Mouse (Mus musculus): Measurements from ENCODE around the gene Cpa1. TPM values are rescaled to one million over a fixed set of nuclear protein-coding genes. Genes with fewer than 3 reads are reported as not detected.
A peak's percentile ranks its signal among the peaks of the same experiment; 100 is the strongest.

The Cpa1 gene
- total and polyA plus RNA-seq, 3 experiments: 0.14 to 0.21 TPM; not detected in 1

DNA sequence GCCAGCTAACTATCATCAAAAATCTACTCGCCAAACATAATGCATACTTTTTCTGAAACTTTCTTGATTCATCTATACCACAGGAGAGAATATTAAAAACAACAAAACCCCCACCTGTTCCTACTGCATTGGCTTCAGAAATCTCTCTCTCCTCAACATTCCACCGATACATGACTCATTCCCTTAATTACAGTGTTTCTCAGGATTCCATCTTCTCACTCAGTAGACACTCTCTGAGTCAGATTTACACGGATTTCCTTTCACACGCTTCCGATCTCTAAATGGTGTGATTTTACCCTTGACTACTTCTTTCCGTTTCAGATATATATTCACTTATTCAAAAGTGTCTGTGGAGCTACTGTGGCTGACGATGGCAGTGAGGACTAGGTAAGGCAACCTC lies 48.2 kb downstream of the Cpa1 start:
- no peak for DNase-seq
- no peak overlapping the region for H3K27ac ChIP-seq
- peaks cover 3% of the 10 kb centered on the region; the same call in 1 of the 2 replicates for H3K4me1 ChIP-seq (ENCODE audit: control insufficient read depth, insufficient read depth, low read length)
- whole genome bisulfite sequencing: 76% methylated on average over 7 of the region's 7 CpGs
- H3K36me3 ChIP-seq (ENCODE audit: control insufficient read depth, insufficient read depth, low read length): no peaks in the 10 kb centered on the region
- H3K27me3 ChIP-seq (ENCODE audit: control insufficient read depth, insufficient read depth, low read length): no peaks in the 10 kb centered on the region
- H3K9ac ChIP-seq (ENCODE audit: low read depth, low read length): no peak overlapping the region
- intact Hi-C loops (cut with DNase I): no loop called here
- H3K79me2 ChIP-seq (replicated peaks; ENCODE audit: control insufficient read depth, insufficient read depth, low read length): no peaks in the 10 kb centered on the region
- no peak overlapping the region for H3K4me3 ChIP-seq
- TF ChIP-seq POLR2A (IDR thresholded peaks at IDR 0.05; ENCODE audit: insufficient read depth, low read depth, low read length) (no peak), EP300 (IDR thresholded peaks at IDR 0.05; ENCODE audit: insufficient read depth, low read depth, low read length) (no peak), CTCF (IDR thresholded peaks at IDR 0.05) (no peak)

GRCm38 (mm10) chr6:30692826-30693225 lies 53.8 kb downstream of the Cpa1 start:
- H3K79me2 ChIP-seq (replicated peaks; ENCODE audit: control insufficient read depth, insufficient read depth, low read length): no peaks in the 10 kb centered on the region
- no peak for TF ChIP-seq POLR2A (IDR thresholded peaks at IDR 0.05; ENCODE audit: insufficient read depth, low read depth, low read length)
- no peak for TF ChIP-seq EP300 (IDR thresholded peaks at IDR 0.05; ENCODE audit: insufficient read depth, low read depth, low read length)
- TF ChIP-seq CTCF (IDR thresholded peaks at IDR 0.05): no peak
- intact Hi-C loops (cut with DNase I): loop anchor here (5.0 to 10.0 kb wide), 2 partner anchors 156 to 1418 kb away; partner anchors contain the start of genes Fam71f2 and Hilpda
- H3K9ac ChIP-seq (ENCODE audit: low read depth, low read length): peak overlapping the region; percentile 84
- 81% methylated on average over 5 of the region's 5 CpGs for WGBS
- H3K27ac ChIP-seq: peak overlapping the region; percentile 95
- H3K4me1 ChIP-seq (ENCODE audit: control insufficient read depth, insufficient read depth, low read length): no peaks in the 10 kb centered on the region; the same call in 1 of the 2 replicates
- peak overlapping the region; percentile 84 for H3K4me3 ChIP-seq
- DNase-seq: no peak
- no peaks in the 10 kb centered on the region for H3K36me3 ChIP-seq (ENCODE audit: control insufficient read depth, insufficient read depth, low read length)
- no peaks in the 10 kb centered on the region for H3K27me3 ChIP-seq (ENCODE audit: control insufficient read depth, insufficient read depth, low read length)

DNA sequence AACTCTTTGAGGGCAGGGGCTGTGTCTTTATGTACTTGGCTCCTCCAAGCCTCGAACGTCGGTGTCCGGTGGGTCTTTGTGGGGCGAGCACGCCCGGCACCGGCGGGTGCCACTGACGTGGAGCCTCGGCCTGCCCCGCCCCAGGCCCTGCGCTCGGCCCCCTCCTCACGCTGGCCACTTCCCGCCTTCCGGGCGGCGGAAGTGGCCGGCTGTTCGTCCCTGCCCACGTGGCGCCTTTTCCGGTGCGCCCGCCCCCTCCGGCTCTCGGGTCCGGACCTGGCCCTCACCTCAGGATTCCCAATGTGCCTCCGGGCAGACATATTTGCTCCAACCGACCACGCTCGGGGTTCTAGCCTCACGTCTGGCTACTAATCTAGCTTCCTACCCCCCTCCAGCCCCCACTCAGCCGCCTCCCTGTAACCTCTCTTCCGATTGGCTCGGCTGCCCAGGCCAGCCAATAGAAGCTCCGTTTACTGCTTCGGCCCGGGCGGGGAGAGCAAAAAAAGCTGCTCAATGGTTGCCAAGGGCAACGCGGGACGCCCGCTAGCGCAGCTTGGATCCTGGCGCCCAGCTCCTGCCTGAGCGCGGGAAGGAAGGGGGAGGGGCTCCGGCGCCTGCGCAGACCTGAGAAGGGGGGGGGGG lies 54.5 kb downstream of the Cpa1 start, which contains the start of gene Cep41:
Cep41 (minus strand) TSS at position 400 of the 642 bp plus-strand sequence.
- H3K4me3 ChIP-seq: peak within 1 kb of the TSS; percentile 84
- 2% methylated on average over 50 of the region's 52 CpGs for WGBS
- no peaks in the 10 kb centered on the region; the same call in 1 of the 2 replicates for H3K4me1 ChIP-seq (ENCODE audit: control insufficient read depth, insufficient read depth, low read length)
- peak within 1 kb of the TSS; percentile 95 for H3K27ac ChIP-seq
- peak within 1 kb of the TSS; percentile 84 for H3K9ac ChIP-seq (ENCODE audit: low read depth, low read length)
- H3K27me3 ChIP-seq (ENCODE audit: control insufficient read depth, insufficient read depth, low read length): no peaks in the 10 kb centered on the region
- H3K36me3 ChIP-seq (ENCODE audit: control insufficient read depth, insufficient read depth, low read length): no peaks in the 10 kb centered on the region
- TF ChIP-seq POLR2A (IDR thresholded peaks at IDR 0.05; ENCODE audit: insufficient read depth, low read depth, low read length) (peak; percentile 38; the same call in 1 of the 2 replicates), CTCF (IDR thresholded peaks at IDR 0.05) (no peak)
- intact Hi-C loops (cut with DNase I): loop anchor here (5.0 to 10.0 kb wide), 2 partner anchors 156 to 1419 kb away; partner anchors contain the start of genes Fam71f2 and Hilpda
- no peaks in the 10 kb centered on the region for H3K79me2 ChIP-seq (replicated peaks; ENCODE audit: control insufficient read depth, insufficient read depth, low read length)
- peak; percentile 96 to 99 for DNase-seq

- H3K27me3 ChIP-seq (ENCODE audit: control insufficient read depth, insufficient read depth, low read length): no peaks in the 10 kb centered on the region
- no peak overlapping the region for H3K4me3 ChIP-seq
- H3K79me2 ChIP-seq (replicated peaks; ENCODE audit: control insufficient read depth, insufficient read depth, low read length): no peaks in the 10 kb centered on the region
- no peak overlapping the region for H3K9ac ChIP-seq (ENCODE audit: low read depth, low read length)
- H3K36me3 ChIP-seq (ENCODE audit: control insufficient read depth, insufficient read depth, low read length): no peaks in the 10 kb centered on the region
- no peak for DNase-seq
- H3K4me1 ChIP-seq (ENCODE audit: control insufficient read depth, insufficient read depth, low read length): no peaks in the 10 kb centered on the region; the same call in 1 of the 2 replicates
- WGBS: 56% methylated on average over 6 of the region's 6 CpGs
- intact Hi-C loops (cut with DNase I): loop anchor here (5.0 to 10.0 kb wide), 2 partner anchors 157 to 1419 kb away; partner anchors contain the start of genes Fam71f2 and Hilpda
- no peak for TF ChIP-seq CTCF (IDR thresholded peaks at IDR 0.05)
- no peak for TF ChIP-seq EP300 (IDR thresholded peaks at IDR 0.05; ENCODE audit: insufficient read depth, low read depth, low read length)
- TF ChIP-seq POLR2A (IDR thresholded peaks at IDR 0.05; ENCODE audit: insufficient read depth, low read depth, low read length): no peak
- H3K27ac ChIP-seq: peak overlapping the region; percentile 20; the same call in 1 of the 2 replicates
These were observed 55.2 kb downstream of the Cpa1 start for GRCm38 (mm10) chr6:30694209-30694608.

Other genes with a start within 250 kb of the Cpa1 start
- 10 to 100 TPM; 16.0 to 16.2 TPM for gene Zc3hc1, start 248.2 kb upstream of the Cpa1 start, total RNA-seq (2021)
- gene Zc3hc1, start 248.2 kb upstream of the Cpa1 start, polyA plus RNA-seq (2012; rRNA removed): 13.4 and 15.1 TPM in 2 replicates
- gene Klhdc10, start 237.3 kb upstream of the Cpa1 start, total RNA-seq (2021): 10 to 100 TPM; 47.4 to 52.0 TPM
- gene Klhdc10, start 237.3 kb upstream of the Cpa1 start, polyA plus RNA-seq (2012; rRNA removed): 19.4 and 41.4 TPM in 2 replicates
- gene Tmem209, start 129.4 kb upstream of the Cpa1 start, total RNA-seq (2021): 1 to 10 TPM; 6.3 to 7.5 TPM
- 15.9 and 32.9 TPM in 2 replicates for gene Tmem209, start 129.4 kb upstream of the Cpa1 start, polyA plus RNA-seq (2012; rRNA removed)
- not detected for gene Ssmem1, start 129.4 kb upstream of the Cpa1 start, total RNA-seq (2021)
- gene Ssmem1, start 129.4 kb upstream of the Cpa1 start, polyA plus RNA-seq (2012; rRNA removed): 0.16 TPM in 1 of 2 replicates, not detected in the other
- gene Cpa2, start 97.6 kb upstream of the Cpa1 start, total RNA-seq (2021): not detected
- 0.12 TPM in 1 of 2 replicates, not detected in the other for gene Cpa2, start 97.6 kb upstream of the Cpa1 start, polyA plus RNA-seq (2012; rRNA removed)
- gene Cpa4, start 70.8 kb upstream of the Cpa1 start, total RNA-seq (2021): not detected
- not detected in 2 replicates for gene Cpa4, start 70.8 kb upstream of the Cpa1 start, polyA plus RNA-seq (2012; rRNA removed)
- gene Cpa5, start 28.2 kb upstream of the Cpa1 start, total RNA-seq (2021): not detected
- not detected in 2 replicates for gene Cpa5, start 28.2 kb upstream of the Cpa1 start, polyA plus RNA-seq (2012; rRNA removed)
- gene Cep41, start 54.5 kb downstream of the Cpa1 start, total RNA-seq (2021): 1 to 10 TPM; 1.3 to 1.4 TPM
- gene Cep41, start 54.5 kb downstream of the Cpa1 start, polyA plus RNA-seq (2012; rRNA removed): 1.9 and 2.3 TPM in 2 replicates
- gene Mest, start 84.3 kb downstream of the Cpa1 start, total RNA-seq (2021): 1 to 10 TPM; 6.2 to 8.3 TPM
- gene Mest, start 84.3 kb downstream of the Cpa1 start, polyA plus RNA-seq (2012; rRNA removed): 19.5 and 28.1 TPM in 2 replicates